Mouse (Mus musculus) MEL (cell line): Measurements from ENCODE around the gene Eif4e3. TPM values are rescaled to one million over a fixed set of nuclear protein-coding genes. Genes with fewer than 3 reads are reported as not detected.

ENCODE experiments used
- DNase-seq: peaks from one replicate; pipeline ENCODE4 v3.0.0; 2011; ENCODE audit warnings: low read depth, low spot score
- H3K27ac ChIP-seq: 2 replicates; pipeline ENCODE4 v1.5.1; 2012; ENCODE audit warnings: low read depth, mild to moderate bottlenecking, control low read depth, low read length, moderate library complexity; ENCODE audit not compliant: control insufficient read depth
- H3K27me3 ChIP-seq, 2 experiments: fragments of 150-350 bp in 1 of 2; sonication (generic) in 1 of 2; 2 replicates each; pipeline ENCODE4 v1.6.1; 2012; ENCODE audit warnings: low read length in 2 of 2, mild to moderate bottlenecking in 2 of 2, improper control_type of control experiment in 1 of 2, moderate library complexity in 1 of 2; ENCODE audit not compliant: insufficient read depth in 2 of 2, control insufficient read depth in 1 of 2
- H3K36me3 ChIP-seq, 2 experiments: 2 replicates each; pipeline ENCODE4 v1.6.1; 2012 to 2014; ENCODE audit warnings: low read length in 2 of 2, improper control_type of control experiment in 1 of 2, inconsistent platforms in 1 of 2, mild to moderate bottlenecking in 1 of 2; ENCODE audit not compliant: insufficient read depth in 2 of 2, control insufficient read depth in 1 of 2
- H3K4me1 ChIP-seq, 2 experiments: fragments of 150-350 bp in 1 of 2; sonication (generic) in 1 of 2; 2 replicates each; pipeline ENCODE4 v1.6.1; 2012; ENCODE audit warnings: low read length in 2 of 2, improper control_type of control experiment in 1 of 2, mild to moderate bottlenecking in 1 of 2; ENCODE audit not compliant: insufficient read depth in 2 of 2, control insufficient read depth in 1 of 2
- H3K4me3 ChIP-seq, 2 experiments: fragments of 150-350 bp in 1 of 2; sonication (generic) in 1 of 2; 2 replicates each; pipeline ENCODE4 v1.5.1; 2012; ENCODE audit warnings: low read depth in 2 of 2, low read length in 2 of 2, mild to moderate bottlenecking in 2 of 2, moderate library complexity in 2 of 2, control low read depth in 1 of 2, improper control_type of control experiment in 1 of 2; ENCODE audit not compliant: control insufficient read depth in 1 of 2, insufficient read depth in 1 of 2
- H3K79me2 ChIP-seq: 2 replicates; pipeline ENCODE4 v1.6.1; 2012; ENCODE audit warnings: mild to moderate bottlenecking, low read length, moderate library complexity; ENCODE audit not compliant: control insufficient read depth, poor library complexity, insufficient read depth
- H3K9ac ChIP-seq: 2 replicates; pipeline ENCODE4 v1.6.1; 2012; ENCODE audit warnings: low read depth, mild to moderate bottlenecking, control low read depth, low read length, moderate library complexity; ENCODE audit not compliant: control insufficient read depth, poor library complexity, severe bottlenecking
- H3K9me3 ChIP-seq: fragments of 150-350 bp; sonication (generic); replicated peaks from 2 replicates; pipeline ENCODE4 v1.6.1; 2012; ENCODE audit warnings: mild to moderate bottlenecking, low read length, improper control_type of control experiment, moderate library complexity; ENCODE audit not compliant: insufficient read depth
- CTCF ChIP-seq, 3 experiments: IDR thresholded peaks in 2 of 3; conservative IDR thresholded peaks in 1 of 3; 2 replicates each; pipeline ENCODE4 v1.5.1; 2011 to 2012; ENCODE audit warnings: low read length in 3 of 3, low read depth in 2 of 3, mild to moderate bottlenecking in 2 of 3, improper control_type of control experiment in 1 of 3, inconsistent platforms in 1 of 3, mixed read lengths in 1 of 3, moderate library complexity in 1 of 3; ENCODE audit not compliant: control insufficient read depth in 1 of 3, insufficient read depth in 1 of 3, poor library complexity in 1 of 3, severe bottlenecking in 1 of 3
- ELF1 ChIP-seq: IDR thresholded peaks from 2 replicates; pipeline ENCODE4 v1.6.1; 2014; ENCODE audit warnings: low read depth, mild to moderate bottlenecking, inconsistent platforms, low read length, improper control_type of control experiment, moderate library complexity
- EP300 ChIP-seq, 2 experiments: IDR thresholded peaks; 2 replicates each; pipeline ENCODE4 v1.6.1; 2011; ENCODE audit warnings: improper control_type of control experiment in 2 of 2, low read length in 2 of 2, low read depth in 1 of 2, mild to moderate bottlenecking in 1 of 2
- ETS1 ChIP-seq: IDR thresholded peaks from 2 replicates; pipeline ENCODE4 v1.6.1; 2012; ENCODE audit warnings: low read depth, mild to moderate bottlenecking, inconsistent platforms, low read length, improper control_type of control experiment, moderate library complexity
- GABPA ChIP-seq: IDR thresholded peaks from 2 replicates; pipeline ENCODE4 v1.6.1; 2012; ENCODE audit warnings: low read depth, mild to moderate bottlenecking, inconsistent platforms, low read length, improper control_type of control experiment, moderate library complexity
- HCFC1 ChIP-seq: IDR thresholded peaks from 2 replicates; pipeline ENCODE4 v1.6.1; 2012; ENCODE audit warnings: low read depth, mild to moderate bottlenecking, inconsistent platforms, low read length, improper control_type of control experiment, moderate library complexity
- KAT2A ChIP-seq: conservative IDR thresholded peaks from 2 replicates; pipeline ENCODE4 v1.6.1; 2012; ENCODE audit warnings: low read depth, low read length, improper control_type of control experiment, inconsistent platforms
- MAFK ChIP-seq: IDR thresholded peaks from 2 replicates; pipeline ENCODE4 v1.6.1; 2011; ENCODE audit warnings: low read depth, mild to moderate bottlenecking, low read length, improper control_type of control experiment, borderline replicate concordance
- MYC ChIP-seq: IDR thresholded peaks from 2 replicates; pipeline ENCODE4 v1.6.1; 2011; ENCODE audit warnings: low read depth, mild to moderate bottlenecking, low read length, improper control_type of control experiment, moderate library complexity
- NELFE ChIP-seq: IDR thresholded peaks from 2 replicates; pipeline ENCODE4 v1.6.1; 2011; ENCODE audit warnings: low read depth, low read length, improper control_type of control experiment
- POLR2AphosphoS5 ChIP-seq: IDR thresholded peaks from 2 replicates; pipeline ENCODE4 v1.6.1; 2012; ENCODE audit warnings: low read depth, borderline replicate concordance, mild to moderate bottlenecking, inconsistent platforms, low read length, moderate library complexity, mixed read lengths
- RAD21 ChIP-seq: IDR thresholded peaks from 2 replicates; pipeline ENCODE4 v1.6.1; 2011; ENCODE audit warnings: mild to moderate bottlenecking, low read depth, low read length, improper control_type of control experiment
- SMC3 ChIP-seq: IDR thresholded peaks from 2 replicates; pipeline ENCODE4 v1.6.1; 2011; ENCODE audit warnings: low read depth, low read length, improper control_type of control experiment
- TAL1 ChIP-seq: IDR thresholded peaks from 2 replicates; pipeline ENCODE4 v1.6.1; 2012; ENCODE audit warnings: mild to moderate bottlenecking, inconsistent platforms, low read length, moderate library complexity, mixed read lengths
- TBP ChIP-seq: IDR thresholded peaks from 2 replicates; pipeline ENCODE4 v1.8.0; 2011; ENCODE audit warnings: low read depth, low read length, improper control_type of control experiment
- TCF12 ChIP-seq: IDR thresholded peaks from 2 replicates; pipeline ENCODE4 v1.6.1; 2014; ENCODE audit warnings: low read depth, mild to moderate bottlenecking, inconsistent platforms, low read length, improper control_type of control experiment, moderate library complexity
- UBTF ChIP-seq: IDR thresholded peaks from 2 replicates; pipeline ENCODE4 v1.6.1; 2012; ENCODE audit warnings: low read depth, mild to moderate bottlenecking, inconsistent platforms, low read length, improper control_type of control experiment, moderate library complexity, borderline replicate concordance; ENCODE audit not compliant: insufficient read depth
- USF2 ChIP-seq, 2 experiments: IDR thresholded peaks; 2 replicates each; pipeline ENCODE4 v1.6.1; 2011 to 2012; ENCODE audit warnings: improper control_type of control experiment in 2 of 2, low read length in 2 of 2, borderline replicate concordance in 1 of 2, inconsistent platforms in 1 of 2, low read depth in 1 of 2, mild to moderate bottlenecking in 1 of 2; ENCODE audit not compliant: insufficient read depth in 1 of 2
- ZC3H11A ChIP-seq: IDR thresholded peaks from 2 replicates; pipeline ENCODE4 v1.6.1; 2012; ENCODE audit warnings: low read depth, mild to moderate bottlenecking, inconsistent platforms, low read length, improper control_type of control experiment
- ZKSCAN1 ChIP-seq: IDR thresholded peaks from 2 replicates; pipeline ENCODE4 v1.6.1; 2012; ENCODE audit warnings: low read depth, mild to moderate bottlenecking, inconsistent platforms, low read length, improper control_type of control experiment, moderate library complexity
- ZMIZ1 ChIP-seq: IDR thresholded peaks from 2 replicates; pipeline ENCODE4 v1.6.1; 2012; ENCODE audit warnings: low read depth, mild to moderate bottlenecking, inconsistent platforms, low read length, improper control_type of control experiment, moderate library complexity
- polyA plus RNA-seq, 2 experiments: library from polyadenylated mRNA; stranded (reverse) in 1 of 2; unstranded in 1 of 2; fragments of >175 nt in 1 of 2; fragments of >200 nt in 1 of 2; gene quantifications; 2 replicates each; pipeline versions ENCODE4 v1.2.1 to v1.2.4; 2012; ENCODE audit warnings: low replicate concordance in 2 of 2, low read depth in 1 of 2; ENCODE audit not compliant: insufficient read length in 2 of 2, insufficient read depth in 1 of 2, missing spikeins in 1 of 2
- total RNA-seq: library from RNA; depleted of rRNA; stranded (reverse); fragments of 300-350 nt; gene quantifications from 2 replicates; pipeline ENCODE4 v1.2.3, GENCODE M21; 2012

Gene Eif4e3
- total and polyA plus RNA-seq, 3 experiments: not detected

DNA sequence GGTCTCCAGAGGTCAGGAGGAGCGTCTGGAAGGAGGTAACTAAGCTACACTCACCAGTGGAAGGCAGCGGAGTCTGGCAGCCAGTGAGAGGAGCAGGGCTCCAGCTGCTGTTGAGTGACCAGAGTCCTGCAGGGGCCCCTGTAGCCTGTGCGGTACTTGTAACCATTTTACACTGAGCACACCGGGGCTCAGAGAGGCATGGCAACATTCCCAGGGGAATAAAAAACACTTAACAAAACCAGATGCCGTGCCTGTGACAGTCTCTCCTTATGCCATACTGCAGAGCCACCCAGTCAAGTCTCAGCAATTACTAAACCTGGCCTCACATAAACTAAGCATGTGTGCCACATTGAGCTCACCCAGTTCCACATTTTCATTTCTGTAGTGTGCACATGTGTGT is 12.2 kb downstream of the Eif4e3 start:
- H3K27me3 ChIP-seq: no peaks in the 10 kb centered on the region; a peak in 1 of 4 replicates
- H3K4me1 ChIP-seq: no peaks in the 10 kb centered on the region
- H3K79me2 ChIP-seq: no peaks in the 10 kb centered on the region
- H3K9ac ChIP-seq: no peak overlapping the region
- no peak overlapping the region for H3K4me3 ChIP-seq
- H3K36me3 ChIP-seq: no peaks in the 10 kb centered on the region
- TF ChIP-seq CTCF (IDR thresholded peaks at IDR 0.05 in 2 of 3, conservative IDR thresholded peaks at IDR 0.05 in 1 of 3; ENCODE audit: control insufficient read depth in 1 of 3, insufficient read depth in 1 of 3, low read depth in 2 of 3, low read length in 3 of 3, poor library complexity in 1 of 3, severe bottlenecking in 1 of 3) (no peak), MYC (no peak), ZC3H11A (no peak), TCF12 (no peak), EP300 (IDR thresholded peaks at IDR 0.05; ENCODE audit: low read depth in 1 of 2, low read length in 2 of 2) (no peak), TBP (no peak), ZMIZ1 (no peak), ELF1 (no peak), TAL1 (no peak), MAFK (no peak), USF2 (IDR thresholded peaks at IDR 0.05; ENCODE audit: borderline replicate concordance in 1 of 2, insufficient read depth in 1 of 2, low read depth in 1 of 2, low read length in 2 of 2) (no peak), POLR2AphosphoS5 (no peak), SMC3 (no peak), RAD21 (no peak)
- no peaks in the 10 kb centered on the region for H3K9me3 ChIP-seq
- H3K27ac ChIP-seq: no peak overlapping the region
- DNase-seq: no peak

DNA sequence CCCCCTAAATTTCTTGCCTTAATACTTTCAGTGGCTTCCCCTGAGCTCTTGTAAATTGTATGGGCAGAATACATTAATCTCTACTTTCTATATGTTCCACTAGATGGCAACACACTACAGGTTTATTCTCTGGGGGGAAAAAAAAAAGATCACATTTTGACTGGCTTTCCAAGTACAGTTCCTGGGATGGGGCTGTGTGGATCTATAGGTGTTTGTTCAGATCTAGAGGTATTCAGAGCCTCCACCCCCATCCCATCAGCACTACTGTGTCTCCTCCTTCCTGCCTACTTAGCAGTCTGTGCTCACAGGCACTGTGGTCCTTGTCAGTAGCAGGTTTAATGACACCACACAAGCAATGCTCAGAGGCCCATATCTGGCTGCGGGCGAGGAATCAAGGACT is 14.2 kb downstream of the Eif4e3 start:
- Histone ChIP-seq H3K9ac (no peak overlapping the region), H3K4me1 (no peaks in the 10 kb centered on the region), H3K4me3 (no peak overlapping the region), H3K79me2 (no peaks in the 10 kb centered on the region), H3K27ac (no peak overlapping the region), H3K9me3 (no peaks in the 10 kb centered on the region), H3K27me3 (no peaks in the 10 kb centered on the region; a peak in 1 of 4 replicates), H3K36me3 (no peaks in the 10 kb centered on the region)
- TF ChIP-seq ZKSCAN1: no peak
- no peak for TF ChIP-seq TAL1
- TF ChIP-seq UBTF: no peak
- no peak for TF ChIP-seq NELFE
- TF ChIP-seq RAD21: peak; percentile 11; the same call in 1 of the 2 replicates
- peak in 1 of 3 experiments; percentile 5; a peak in 1 of 6 replicates for TF ChIP-seq CTCF (IDR thresholded peaks at IDR 0.05 in 2 of 3, conservative IDR thresholded peaks at IDR 0.05 in 1 of 3; ENCODE audit: control insufficient read depth in 1 of 3, insufficient read depth in 1 of 3, low read depth in 2 of 3, low read length in 3 of 3, poor library complexity in 1 of 3, severe bottlenecking in 1 of 3)
- no peak for TF ChIP-seq ETS1
- no peak for TF ChIP-seq GABPA
- no peak for TF ChIP-seq ZMIZ1
- TF ChIP-seq MAFK: no peak
- no peak for TF ChIP-seq KAT2A
- TF ChIP-seq ELF1: no peak
- no peak for TF ChIP-seq HCFC1
- no peak for DNase-seq
